Comparison of ENCODE assay signal across 18 mouse cellular contexts in the genomic region with DNA sequence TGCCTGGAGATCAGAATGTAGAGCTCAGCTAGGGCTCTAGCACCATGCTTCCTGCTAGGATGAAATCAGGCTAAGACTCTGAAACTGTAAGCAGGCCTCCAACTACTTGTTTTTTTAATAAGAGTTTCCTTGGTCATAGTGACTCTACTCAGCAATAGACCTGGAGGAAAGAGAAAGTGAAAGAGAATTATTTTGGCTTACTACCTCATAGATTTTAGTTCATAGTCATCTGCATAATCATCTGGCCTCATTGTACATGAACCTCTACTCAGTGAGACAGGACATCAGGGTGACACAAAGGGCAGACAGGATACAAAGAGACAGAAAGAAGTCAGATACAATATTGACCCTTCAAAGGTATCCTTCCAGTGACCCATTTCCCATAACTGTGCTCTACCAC.
A peak's percentile ranks its signal among the peaks of the same experiment; 100 is the strongest.
DNase-seq lines count a peak whose midpoint lies in the region; ATAC-seq and TF ChIP-seq lines count a peak whose summit lies in the region.
"Had no signal": no experiment of that assay in that cellular context is flagged by ENCODE, and none has a peak within 500 bp of the region (broad histone marks: within the 10 kb centered on the region; RNA-seq: fewer than 3 reads in every experiment).

No protein-coding gene starts in this region.

- no peak for TF ChIP-seq POLR2A in cerebellum, adult 2 months (IDR thresholded peaks at IDR 0.05; ENCODE audit: borderline replicate concordance, insufficient read depth, low read length)

- DNase-seq in CD4-positive, CD25-positive, alpha-beta regulatory T cell, adult 2 months (ENCODE audit: low read depth, low spot score): peak; percentile 55
- DNase-seq in induced T-regulatory cell, adult 2 months (ENCODE audit: low read depth): peak; percentile 73
- DNase-seq in naive thymus-derived CD4-positive, alpha-beta T cell, adult 2 months (ENCODE audit: low read depth): peak; percentile 44
- no peak for DNase-seq in gastrocnemius, adult 8-10 months (ENCODE audit: low spot score in 2 of 2)
- no peak for DNase-seq in cerebellum, adult 2 months
- DNase-seq: adrenal gland, adult 8-10 months; adrenal gland, postnatal 36 days; cerebellum, adult 11 months; cerebellum, adult 9-10 months; cerebellum, postnatal 36 days; gastrocnemius, postnatal 25 days; heart, postnatal 36 days had no signal

- H3K9me3 ChIP-seq in neural tube, embryonic 15.5 days (replicated peaks): no peaks in the 10 kb centered on the region
- H3K9me3 ChIP-seq: embryonic facial prominence, embryonic 13.5 days; forebrain, embryonic 12.5 days; heart, embryonic 13.5 days; hindbrain, embryonic 15.5 days had no signal

- H3K9ac ChIP-seq in neural tube, embryonic 15.5 days (replicated peaks): no peak overlapping the region
- H3K9ac ChIP-seq: embryonic facial prominence, embryonic 13.5 days; forebrain, embryonic 12.5 days; heart, embryonic 13.5 days; hindbrain, embryonic 15.5 days had no signal

- H3K4me3 ChIP-seq in cerebellum, adult 2 months (replicated peaks; ENCODE audit: insufficient read depth, low read depth, low read length): no peak overlapping the region
- H3K4me3 ChIP-seq in neural tube, embryonic 15.5 days (replicated peaks): no peak overlapping the region
- H3K4me3 ChIP-seq: embryonic facial prominence, embryonic 13.5 days; forebrain, embryonic 12.5 days; heart, embryonic 13.5 days; hindbrain, embryonic 15.5 days had no signal

- ATAC-seq in neural tube, embryonic 15.5 days (ENCODE audit: low FRiP score): no peak
- ATAC-seq: forebrain, embryonic 16.5 days had no signal

- no peak overlapping the region for H3K27ac ChIP-seq in cerebellum, adult 2 months (ENCODE audit: insufficient read depth, low read length)
- no peak overlapping the region for H3K27ac ChIP-seq in neural tube, embryonic 15.5 days (replicated peaks)
- H3K27ac ChIP-seq: embryonic facial prominence, embryonic 13.5 days; forebrain, embryonic 12.5 days; heart, embryonic 13.5 days; hindbrain, embryonic 15.5 days had no signal

- H3K4me2 ChIP-seq in neural tube, embryonic 15.5 days: no peak overlapping the region
- H3K4me2 ChIP-seq: embryonic facial prominence, embryonic 13.5 days; forebrain, embryonic 12.5 days; heart, embryonic 13.5 days; hindbrain, embryonic 15.5 days had no signal

- no peaks in the 10 kb centered on the region for H3K4me1 ChIP-seq in cerebellum, adult 2 months (ENCODE audit: control insufficient read depth, insufficient read depth, low read length)
- H3K4me1 ChIP-seq in neural tube, embryonic 15.5 days: no peaks in the 10 kb centered on the region
- H3K4me1 ChIP-seq: embryonic facial prominence, embryonic 13.5 days; forebrain, embryonic 12.5 days; heart, embryonic 13.5 days; hindbrain, embryonic 15.5 days had no signal

- H3K27me3 ChIP-seq in cerebellum, adult 2 months (ENCODE audit: control insufficient read depth, insufficient read depth, low read length): no peaks in the 10 kb centered on the region
- no peaks in the 10 kb centered on the region for H3K27me3 ChIP-seq in neural tube, embryonic 15.5 days (replicated peaks)
- H3K27me3 ChIP-seq: embryonic facial prominence, embryonic 13.5 days; forebrain, embryonic 12.5 days; heart, embryonic 13.5 days; hindbrain, embryonic 15.5 days had no signal

- TF ChIP-seq CTCF in cerebellum, adult 2 months (IDR thresholded peaks at IDR 0.05; ENCODE audit: borderline replicate concordance, insufficient read depth, low read depth, low read length): no peak

- H3K36me3 ChIP-seq in neural tube, embryonic 15.5 days: no peaks in the 10 kb centered on the region
- H3K36me3 ChIP-seq: embryonic facial prominence, embryonic 13.5 days; forebrain, embryonic 12.5 days; heart, embryonic 13.5 days; hindbrain, embryonic 15.5 days had no signal

Comparison
In these comparisons a context has a peak if more than half of its experiments do, and no peak if none do; other contexts are left out.
1. DNase-seq: peak in CD4-positive, CD25-positive, alpha-beta regulatory T cell, adult 2 months (single experiment), induced T-regulatory cell, adult 2 months (single experiment) and naive thymus-derived CD4-positive, alpha-beta T cell, adult 2 months (single experiment); none in gastrocnemius, adult 8-10 months (0 of 2) and cerebellum, adult 2 months (0 of 2).